Mouse (Mus musculus) MEL (cell line): ENCODE results near the gene Selenom. TPM values are rescaled to one million over a fixed set of nuclear protein-coding genes. Genes with fewer than 3 reads are reported as not detected.

Experiments used
- DNase-seq: peaks from one replicate; pipeline ENCODE4 v3.0.0; 2011; ENCODE audit warnings: low read depth, low spot score
- H3K27ac ChIP-seq: 2 replicates; pipeline ENCODE4 v1.5.1; 2012; ENCODE audit warnings: low read depth, mild to moderate bottlenecking, control low read depth, low read length, moderate library complexity; ENCODE audit not compliant: control insufficient read depth
- H3K27me3 ChIP-seq, 2 experiments: fragments of 150-350 bp in 1 of 2; sonication (generic) in 1 of 2; 2 replicates each; pipeline ENCODE4 v1.6.1; 2012; ENCODE audit warnings: low read length in 2 of 2, mild to moderate bottlenecking in 2 of 2, improper control_type of control experiment in 1 of 2, moderate library complexity in 1 of 2; ENCODE audit not compliant: insufficient read depth in 2 of 2, control insufficient read depth in 1 of 2
- H3K36me3 ChIP-seq, 2 experiments: 2 replicates each; pipeline ENCODE4 v1.6.1; 2012 to 2014; ENCODE audit warnings: low read length in 2 of 2, improper control_type of control experiment in 1 of 2, inconsistent platforms in 1 of 2, mild to moderate bottlenecking in 1 of 2; ENCODE audit not compliant: insufficient read depth in 2 of 2, control insufficient read depth in 1 of 2
- H3K4me1 ChIP-seq, 2 experiments: fragments of 150-350 bp in 1 of 2; sonication (generic) in 1 of 2; 2 replicates each; pipeline ENCODE4 v1.6.1; 2012; ENCODE audit warnings: low read length in 2 of 2, improper control_type of control experiment in 1 of 2, mild to moderate bottlenecking in 1 of 2; ENCODE audit not compliant: insufficient read depth in 2 of 2, control insufficient read depth in 1 of 2
- H3K4me3 ChIP-seq, 2 experiments: fragments of 150-350 bp in 1 of 2; sonication (generic) in 1 of 2; 2 replicates each; pipeline ENCODE4 v1.5.1; 2012; ENCODE audit warnings: low read depth in 2 of 2, low read length in 2 of 2, mild to moderate bottlenecking in 2 of 2, moderate library complexity in 2 of 2, control low read depth in 1 of 2, improper control_type of control experiment in 1 of 2; ENCODE audit not compliant: control insufficient read depth in 1 of 2, insufficient read depth in 1 of 2
- H3K79me2 ChIP-seq: 2 replicates; pipeline ENCODE4 v1.6.1; 2012; ENCODE audit warnings: mild to moderate bottlenecking, low read length, moderate library complexity; ENCODE audit not compliant: control insufficient read depth, poor library complexity, insufficient read depth
- H3K9ac ChIP-seq: 2 replicates; pipeline ENCODE4 v1.6.1; 2012; ENCODE audit warnings: low read depth, mild to moderate bottlenecking, control low read depth, low read length, moderate library complexity; ENCODE audit not compliant: control insufficient read depth, poor library complexity, severe bottlenecking
- H3K9me3 ChIP-seq: fragments of 150-350 bp; sonication (generic); replicated peaks from 2 replicates; pipeline ENCODE4 v1.6.1; 2012; ENCODE audit warnings: mild to moderate bottlenecking, low read length, improper control_type of control experiment, moderate library complexity; ENCODE audit not compliant: insufficient read depth
- BHLHE40 ChIP-seq: IDR thresholded peaks from 2 replicates; pipeline ENCODE4 v1.6.1; 2012; ENCODE audit warnings: low read depth, mild to moderate bottlenecking, inconsistent platforms, low read length, improper control_type of control experiment, borderline replicate concordance
- CHD1 ChIP-seq: IDR thresholded peaks from 2 replicates; pipeline ENCODE4 v1.6.1; 2012; ENCODE audit warnings: low read depth, mild to moderate bottlenecking, inconsistent platforms, low read length, improper control_type of control experiment
- CTCF ChIP-seq, 3 experiments: IDR thresholded peaks in 2 of 3; conservative IDR thresholded peaks in 1 of 3; 2 replicates each; pipeline ENCODE4 v1.5.1; 2011 to 2012; ENCODE audit warnings: low read length in 3 of 3, low read depth in 2 of 3, mild to moderate bottlenecking in 2 of 3, improper control_type of control experiment in 1 of 3, inconsistent platforms in 1 of 3, mixed read lengths in 1 of 3, moderate library complexity in 1 of 3; ENCODE audit not compliant: control insufficient read depth in 1 of 3, insufficient read depth in 1 of 3, poor library complexity in 1 of 3, severe bottlenecking in 1 of 3
- EP300 ChIP-seq, 2 experiments: IDR thresholded peaks; 2 replicates each; pipeline ENCODE4 v1.6.1; 2011; ENCODE audit warnings: improper control_type of control experiment in 2 of 2, low read length in 2 of 2, low read depth in 1 of 2, mild to moderate bottlenecking in 1 of 2
- GATA1 ChIP-seq: IDR thresholded peaks from 2 replicates; pipeline ENCODE4 v1.6.1; 2011; ENCODE audit warnings: low read depth, low read length, improper control_type of control experiment
- HCFC1 ChIP-seq: IDR thresholded peaks from 2 replicates; pipeline ENCODE4 v1.6.1; 2012; ENCODE audit warnings: low read depth, mild to moderate bottlenecking, inconsistent platforms, low read length, improper control_type of control experiment, moderate library complexity
- MAX ChIP-seq: IDR thresholded peaks from 2 replicates; pipeline ENCODE4 v1.6.1; 2011; ENCODE audit warnings: low read length, improper control_type of control experiment
- MAZ ChIP-seq: IDR thresholded peaks from 2 replicates; pipeline ENCODE4 v1.6.1; 2012; ENCODE audit warnings: low read depth, mild to moderate bottlenecking, inconsistent platforms, low read length, improper control_type of control experiment
- MEF2A ChIP-seq: IDR thresholded peaks from 2 replicates; pipeline ENCODE4 v1.6.1; 2014; ENCODE audit warnings: low read depth, mild to moderate bottlenecking, inconsistent platforms, low read length, improper control_type of control experiment; ENCODE audit not compliant: poor library complexity, insufficient replicate concordance, severe bottlenecking; ENCODE audit errors: extremely low read depth
- MXI1 ChIP-seq: IDR thresholded peaks from 2 replicates; pipeline ENCODE4 v1.6.1; 2011; ENCODE audit warnings: mild to moderate bottlenecking, low read depth, low read length, improper control_type of control experiment
- MYB ChIP-seq: IDR thresholded peaks from 2 replicates; pipeline ENCODE4 v1.6.1; 2011; ENCODE audit warnings: mild to moderate bottlenecking, low read depth, low read length, improper control_type of control experiment
- MYC ChIP-seq: IDR thresholded peaks from 2 replicates; pipeline ENCODE4 v1.6.1; 2011; ENCODE audit warnings: low read depth, mild to moderate bottlenecking, low read length, improper control_type of control experiment, moderate library complexity
- NRF1 ChIP-seq: IDR thresholded peaks from 2 replicates; pipeline ENCODE4 v1.6.1; 2014; ENCODE audit warnings: low read depth, mild to moderate bottlenecking, inconsistent platforms, low read length, improper control_type of control experiment, moderate library complexity; ENCODE audit not compliant: poor library complexity, insufficient read depth, severe bottlenecking
- POLR2AphosphoS2 ChIP-seq: IDR thresholded peaks from 2 replicates; pipeline ENCODE4 v1.6.1; 2011; ENCODE audit warnings: low read length, improper control_type of control experiment
- RAD21 ChIP-seq: IDR thresholded peaks from 2 replicates; pipeline ENCODE4 v1.6.1; 2011; ENCODE audit warnings: mild to moderate bottlenecking, low read depth, low read length, improper control_type of control experiment
- RCOR1 ChIP-seq: IDR thresholded peaks from 2 replicates; pipeline ENCODE4 v1.6.1; 2012; ENCODE audit warnings: low read depth, mild to moderate bottlenecking, inconsistent platforms, low read length, improper control_type of control experiment
- SMC3 ChIP-seq: IDR thresholded peaks from 2 replicates; pipeline ENCODE4 v1.6.1; 2011; ENCODE audit warnings: low read depth, low read length, improper control_type of control experiment
- USF1 ChIP-seq: IDR thresholded peaks from 2 replicates; pipeline ENCODE4 v1.6.1; 2014; ENCODE audit warnings: low read depth, mild to moderate bottlenecking, inconsistent platforms, low read length, improper control_type of control experiment, moderate library complexity
- USF2 ChIP-seq, 2 experiments: IDR thresholded peaks; 2 replicates each; pipeline ENCODE4 v1.6.1; 2011 to 2012; ENCODE audit warnings: improper control_type of control experiment in 2 of 2, low read length in 2 of 2, borderline replicate concordance in 1 of 2, inconsistent platforms in 1 of 2, low read depth in 1 of 2, mild to moderate bottlenecking in 1 of 2; ENCODE audit not compliant: insufficient read depth in 1 of 2
- ZC3H11A ChIP-seq: IDR thresholded peaks from 2 replicates; pipeline ENCODE4 v1.6.1; 2012; ENCODE audit warnings: low read depth, mild to moderate bottlenecking, inconsistent platforms, low read length, improper control_type of control experiment
- ZMIZ1 ChIP-seq: IDR thresholded peaks from 2 replicates; pipeline ENCODE4 v1.6.1; 2012; ENCODE audit warnings: low read depth, mild to moderate bottlenecking, inconsistent platforms, low read length, improper control_type of control experiment, moderate library complexity
- ZNF384 ChIP-seq: IDR thresholded peaks from 2 replicates; pipeline ENCODE4 v1.6.1; 2012; ENCODE audit warnings: low read depth, mild to moderate bottlenecking, inconsistent platforms, low read length, improper control_type of control experiment
- polyA plus RNA-seq, 2 experiments: library from polyadenylated mRNA; stranded (reverse) in 1 of 2; unstranded in 1 of 2; fragments of >175 nt in 1 of 2; fragments of >200 nt in 1 of 2; gene quantifications; 2 replicates each; pipeline versions ENCODE4 v1.2.1 to v1.2.4; 2012; ENCODE audit warnings: low replicate concordance in 2 of 2, low read depth in 1 of 2; ENCODE audit not compliant: insufficient read length in 2 of 2, insufficient read depth in 1 of 2, missing spikeins in 1 of 2
- total RNA-seq: library from RNA; depleted of rRNA; stranded (reverse); fragments of 300-350 nt; gene quantifications from 2 replicates; pipeline ENCODE4 v1.2.3, GENCODE M21; 2012

Selenom gene
- total and polyA plus RNA-seq, 3 experiments, result 29.5 to 35.4 TPM; not detected in 1

GRCm38 (mm10) chr11:3474480-3475115 is 39.9 kb upstream of the Selenom start:
- no peaks in the 10 kb centered on the region for H3K9me3 ChIP-seq
- no peak overlapping the region for H3K4me3 ChIP-seq
- H3K36me3 ChIP-seq, result no peaks in the 10 kb centered on the region
- H3K27me3 ChIP-seq, result no peaks in the 10 kb centered on the region
- DNase-seq, result peak; percentile 64
- H3K4me1 ChIP-seq, result no peaks in the 10 kb centered on the region
- no peaks in the 10 kb centered on the region for H3K79me2 ChIP-seq
- no peak for TF ChIP-seq USF1
- no peak for TF ChIP-seq MEF2A
- TF ChIP-seq MYC, result no peak
- TF ChIP-seq CHD1, result no peak
- no peak for TF ChIP-seq MAZ
- TF ChIP-seq HCFC1, result no peak
- no peak for TF ChIP-seq ZNF384
- no peak for TF ChIP-seq MXI1
- TF ChIP-seq BHLHE40, result no peak
- TF ChIP-seq MAX, result no peak
- TF ChIP-seq ZC3H11A, result peak; percentile 81
- TF ChIP-seq RAD21, result peak; percentile 91
- no peak for TF ChIP-seq RCOR1
- TF ChIP-seq USF2 (IDR thresholded peaks at IDR 0.05; ENCODE audit: borderline replicate concordance in 1 of 2, insufficient read depth in 1 of 2, low read depth in 1 of 2, low read length in 2 of 2), result no peak
- TF ChIP-seq POLR2AphosphoS2, result no peak
- TF ChIP-seq ZMIZ1, result no peak
- no peak for TF ChIP-seq MYB
- TF ChIP-seq EP300 (IDR thresholded peaks at IDR 0.05; ENCODE audit: low read depth in 1 of 2, low read length in 2 of 2), result no peak
- peak; percentile 90 for TF ChIP-seq SMC3
- peak; percentile 84 to 93 (median 85) for TF ChIP-seq CTCF (IDR thresholded peaks at IDR 0.05 in 2 of 3, conservative IDR thresholded peaks at IDR 0.05 in 1 of 3; ENCODE audit: control insufficient read depth in 1 of 3, insufficient read depth in 1 of 3, low read depth in 2 of 3, low read length in 3 of 3, poor library complexity in 1 of 3, severe bottlenecking in 1 of 3)
- no peak for TF ChIP-seq NRF1
- TF ChIP-seq GATA1, result no peak
- TF ChIP-seq, all 39 proteins: peak for 4
- no peak overlapping the region for H3K27ac ChIP-seq
- H3K9ac ChIP-seq, result no peak overlapping the region
